Mouse (Mus musculus) forebrain, postnatal 0 days (tissue): ENCODE measurements around the gene Mink1. TPM values are rescaled to one million over a fixed set of nuclear protein-coding genes. Genes with fewer than 3 reads are reported as not detected.
A peak's percentile ranks its signal among the peaks of the same experiment; 100 is the strongest.
"Not testable (repeated sequence)": the region's sequence is repeated elsewhere in the genome, so short reads cannot be mapped to it uniquely, and the experiment has no call there.

ENCODE experiments used
- ATAC-seq: fragments of 200-750 bp; cut with Nextera tagmentation; 2 replicates; pipeline ENCODE4 v1.8.0; 2017; ENCODE audit warnings: mild to moderate bottlenecking, moderate library complexity
- DNase-seq: peaks from one replicate; pipeline ENCODE4 v3.0.0-alpha.2; 2015
- H3K27ac ChIP-seq: fragments of 300-500 bp; sonication (generic); 2 replicates; pipeline ENCODE4 v1.5.1; 2014; ENCODE audit warnings: low read depth, mild to moderate bottlenecking, antibody characterized with exemption, low read length, moderate library complexity, mixed read lengths
- H3K27me3 ChIP-seq: fragments of 300-500 bp; sonication (generic); 2 replicates; pipeline ENCODE4 v1.6.1; 2014; ENCODE audit warnings: mild to moderate bottlenecking, low read length, mixed read lengths; ENCODE audit not compliant: insufficient read depth
- H3K36me3 ChIP-seq: fragments of 300-500 bp; sonication (generic); 2 replicates; pipeline ENCODE4 v1.6.1; 2014; ENCODE audit warnings: mild to moderate bottlenecking, moderate library complexity; ENCODE audit not compliant: insufficient read depth
- H3K4me1 ChIP-seq: fragments of 300-500 bp; sonication (generic); 2 replicates; pipeline ENCODE4 v1.6.1; 2014; ENCODE audit warnings: antibody characterized with exemption; ENCODE audit not compliant: insufficient read depth
- H3K4me2 ChIP-seq: fragments of 300-500 bp; sonication (generic); 2 replicates; pipeline ENCODE4 v1.6.1; 2014; ENCODE audit warnings: low read depth, mild to moderate bottlenecking, moderate library complexity
- H3K4me3 ChIP-seq: fragments of 300-500 bp; sonication (generic); 2 replicates; pipeline ENCODE4 v1.5.1; 2014; ENCODE audit warnings: low read depth, low read length, mixed read lengths
- H3K9ac ChIP-seq: fragments of 300-500 bp; sonication (generic); 2 replicates; pipeline ENCODE4 v1.6.1; 2014; ENCODE audit warnings: mild to moderate bottlenecking
- H3K9me3 ChIP-seq: fragments of 300-500 bp; sonication (generic); 2 replicates; pipeline ENCODE4 v1.6.1; 2016; ENCODE audit warnings: low read length
- CTCF ChIP-seq: sonication (generic); IDR thresholded peaks from 2 replicates; pipeline ENCODE4 v1.5.1; 2016; ENCODE audit warnings: antibody characterized with exemption, control low read depth, low read depth
- WGBS: fragments of 180-500 bp; shearing (Covaris S2); extraction: QIAGEN DNeasy Blood & Tissue Kit; methylation state at CpG from one replicate; pipeline ENCODE4 v1.1.7; 2014; 5-methylcytosine and 5-hydroxymethylcytosine counted together
- polyA plus RNA-seq: library from polyadenylated mRNA; unstranded; fragments of >200 nt; fragmentation: Nextera tagmentation; extraction: Ambion mirVana; gene quantifications from 2 replicates; pipeline ENCODE4 v1.2.1, GENCODE M21; 2015
- total RNA-seq: library from RNA; depleted of rRNA; stranded (reverse); fragments of >200 nt; gene quantifications from 2 replicates; pipeline ENCODE4 v1.2.3, GENCODE M21; 2014

Gene Mink1
- total and polyA plus RNA-seq, 2 experiments from 2014 or later, result 15.0 to 81.2 TPM

- H3K27me3 ChIP-seq, result no peaks in the 10 kb centered on the region
- TF ChIP-seq CTCF, result no peak
- no peak overlapping the region for H3K4me3 ChIP-seq
- H3K9me3 ChIP-seq, result no peaks in the 10 kb centered on the region
- no peak overlapping the region for H3K9ac ChIP-seq
- no peak for DNase-seq
- H3K4me2 ChIP-seq, result no peak overlapping the region
- H3K27ac ChIP-seq, result no peak overlapping the region
- WGBS, result 38% methylated on average over 7 of the region's 7 CpGs
- ATAC-seq, result no peak
- no peaks in the 10 kb centered on the region for H3K4me1 ChIP-seq
- no peaks in the 10 kb centered on the region for H3K36me3 ChIP-seq
Observed at GRCm38 (mm10) chr11:70553940-70554339, 8.7 kb upstream of the Mink1 start.

GRCm38 (mm10) chr11:70557545-70557944 lies 5.1 kb upstream of the Mink1 start:
- Histone ChIP-seq H3K4me1 (no peaks in the 10 kb centered on the region), H3K9ac (no peak overlapping the region), H3K4me2 (no peak overlapping the region), H3K4me3 (no peak overlapping the region), H3K9me3 (no peaks in the 10 kb centered on the region), H3K36me3 (no peaks in the 10 kb centered on the region), H3K27ac (no peak overlapping the region), H3K27me3 (no peaks in the 10 kb centered on the region)
- ATAC-seq (no peak), DNase-seq (no peak)
- 90% methylated on average over 9 of the region's 9 CpGs for WGBS
- TF ChIP-seq CTCF, result no peak

- Histone ChIP-seq H3K27ac (peak overlapping the region; percentile 77), H3K9me3 (no peaks in the 10 kb centered on the region), H3K9ac (peak overlapping the region; percentile 92), H3K4me3 (peak overlapping the region; percentile 98), H3K4me1 (peaks cover 20% of the 10 kb centered on the region; the same call in 1 of the 2 replicates), H3K36me3 (0 out of 2 replicates have a peak, but pooled peaks cover under 1% of the 10 kb centered on the region), H3K4me2 (peak overlapping the region; percentile 85), H3K27me3 (no peaks in the 10 kb centered on the region)
- DNase-seq, result no peak
- ATAC-seq, result no peak
- WGBS, result 2% methylated on average over 2 of the region's 2 CpGs
- no peak; the same call in 1 of the 2 replicates for TF ChIP-seq CTCF
Observed at GRCm38 (mm10) chr11:70561937-70562286, 769 bp upstream of the Mink1 start.

GRCm38 (mm10) chr11:70562995-70563469 lies 351 bp downstream of the Mink1 start:
- 0 out of 2 replicates have a peak, but pooled peaks cover 3% of the 10 kb centered on the region for H3K36me3 ChIP-seq
- DNase-seq, result no peak
- no peaks in the 10 kb centered on the region for H3K9me3 ChIP-seq
- peaks cover 20% of the 10 kb centered on the region; the same call in 1 of the 2 replicates for H3K4me1 ChIP-seq
- peak; percentile 10 for ATAC-seq
- no peaks in the 10 kb centered on the region for H3K27me3 ChIP-seq
- H3K27ac ChIP-seq, result peak overlapping the region; percentile 77
- peak overlapping the region; percentile 98 for H3K4me3 ChIP-seq
- TF ChIP-seq CTCF, result no peak
- peak overlapping the region; percentile 92 for H3K9ac ChIP-seq
- WGBS, result 0% methylated on average over 29 of the region's 31 CpGs
- peak overlapping the region; percentile 85 for H3K4me2 ChIP-seq

DNA sequence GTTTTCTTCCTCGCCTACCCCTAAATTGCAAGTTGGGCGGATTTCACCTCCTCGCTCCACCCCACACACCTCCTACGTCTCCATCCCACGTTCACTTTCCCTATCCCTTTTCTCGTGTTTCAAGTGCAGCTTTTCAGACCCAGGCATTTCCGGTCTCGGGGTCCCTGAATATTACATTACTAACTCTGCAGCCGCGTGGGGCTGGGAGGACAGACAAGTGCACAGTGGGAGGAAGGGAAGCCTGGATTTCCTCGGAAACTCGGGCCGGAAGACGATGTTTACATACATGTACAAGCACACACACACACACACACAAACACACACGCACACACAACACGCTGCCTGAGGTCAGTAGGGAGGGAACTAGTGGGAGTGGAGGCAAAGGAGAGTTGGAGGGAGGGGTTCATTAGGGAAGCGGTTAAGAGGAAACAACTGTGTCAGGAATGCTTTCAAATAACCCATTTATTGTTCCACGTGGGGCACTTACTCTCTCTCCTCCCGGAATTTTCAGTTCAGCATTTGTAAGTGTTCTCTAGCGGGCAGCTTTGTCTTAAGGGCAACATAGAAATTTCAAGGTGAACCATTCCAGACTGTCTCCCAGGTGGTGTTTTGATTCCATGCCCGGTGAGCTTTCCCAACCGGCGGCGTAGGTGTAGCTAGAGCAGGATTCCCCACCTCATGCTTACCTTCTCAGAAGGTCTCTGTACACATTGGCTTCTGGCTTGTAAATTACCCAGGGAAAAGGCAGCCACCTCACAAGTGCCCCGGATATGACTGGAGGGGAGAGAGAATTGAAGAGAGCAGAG lies 992 bp downstream of the Mink1 start:
- H3K36me3 ChIP-seq, result 0 out of 2 replicates have a peak, but pooled peaks cover 3% of the 10 kb centered on the region
- H3K4me2 ChIP-seq, result peak overlapping the region; percentile 85
- no peak overlapping the region for H3K27ac ChIP-seq
- peaks cover 20% of the 10 kb centered on the region; the same call in 1 of the 2 replicates for H3K4me1 ChIP-seq
- H3K9ac ChIP-seq, result peak overlapping the region; percentile 92
- 1% methylated on average over 25 of the region's 25 CpGs for WGBS
- ATAC-seq (no peak), DNase-seq (peak; percentile 38)
- TF ChIP-seq CTCF, result no peak
- H3K4me3 ChIP-seq, result peak overlapping the region; percentile 98
- no peaks in the 10 kb centered on the region for H3K9me3 ChIP-seq
- no peaks in the 10 kb centered on the region for H3K27me3 ChIP-seq

- Histone ChIP-seq H3K27me3 (no peaks in the 10 kb centered on the region), H3K27ac (no peak overlapping the region), H3K9me3 (no peaks in the 10 kb centered on the region), H3K4me3 (peak overlapping the region; percentile 98), H3K36me3 (0 out of 2 replicates have a peak, but pooled peaks cover 3% of the 10 kb centered on the region), H3K4me1 (peaks cover 20% of the 10 kb centered on the region; the same call in 1 of the 2 replicates), H3K9ac (peak overlapping the region; percentile 92; the same call in 1 of the 2 replicates), H3K4me2 (peak overlapping the region; percentile 85)
- WGBS, result 30% methylated on average over 4 of the region's 4 CpGs
- ATAC-seq (no peak), DNase-seq (no peak)
- no peak for TF ChIP-seq CTCF
Observed at GRCm38 (mm10) chr11:70564276-70564873, 1.7 kb downstream of the Mink1 start.

- TF ChIP-seq CTCF, result no peak
- ATAC-seq, result no peak
- 68% methylated on average over 7 of the region's 7 CpGs for WGBS
Observed at GRCm38 (mm10) chr11:70566586-70566985, 3.9 kb downstream of the Mink1 start.

GRCm38 (mm10) chr11:70570614-70571013 lies 7.9 kb downstream of the Mink1 start:
- H3K4me3 ChIP-seq, H3K4me1 ChIP-seq, H3K9me3 ChIP-seq, H3K27ac ChIP-seq, H3K27me3 ChIP-seq, H3K9ac ChIP-seq, ATAC-seq, DNase-seq, H3K36me3 ChIP-seq, H3K4me2 ChIP-seq: not testable (repeated sequence)
- 84% methylated on average over 1 of the region's 1 CpGs for WGBS

More at GRCm38 (mm10) chr11:70566586-70566985, 3.9 kb downstream of the Mink1 start:
- Histone ChIP-seq H3K36me3 (0 out of 2 replicates have a peak, but pooled peaks cover 3% of the 10 kb centered on the region), H3K9me3 (no peaks in the 10 kb centered on the region), H3K4me2 (no peak overlapping the region), H3K27me3 (no peaks in the 10 kb centered on the region), H3K9ac (no peak overlapping the region), H3K27ac (no peak overlapping the region), H3K4me3 (no peak overlapping the region), H3K4me1 (peaks cover 20% of the 10 kb centered on the region; the same call in 1 of the 2 replicates)
- no peak for DNase-seq
